Mouse (Mus musculus): ENCODE data around the gene Lnp1. TPM values are rescaled to one million over a fixed set of nuclear protein-coding genes. Genes with fewer than 3 reads are reported as not detected.
"Not testable (repeated sequence)": the region's sequence is repeated elsewhere in the genome, so short reads cannot be mapped to it uniquely, and the experiment has no call there.

Gene Lnp1
- not detected in 2 replicates for polyA plus RNA-seq (2015; fragmentation: Nextera tagmentation; extraction: Ambion mirVana)

- no peak for ATAC-seq
- Histone ChIP-seq H3K9me3 (ENCODE audit: control insufficient read depth) (no peaks in the 10 kb centered on the region), H3K4me1 (replicated peaks; ENCODE audit: control insufficient read depth, insufficient read depth, low read length) (no peaks in the 10 kb centered on the region), H3K36me3 (ENCODE audit: control insufficient read depth, insufficient read depth) (no peaks in the 10 kb centered on the region), H3K4me2 (replicated peaks; ENCODE audit: low read depth) (no peak within 1 kb of the TSS), H3K27ac (ENCODE audit: low read depth, low read length) (no peak within 1 kb of the TSS), H3K9ac (ENCODE audit: low read depth, low read length) (no peak within 1 kb of the TSS), H3K27me3 (replicated peaks; ENCODE audit: control insufficient read depth, insufficient read depth, low read length) (no peaks in the 10 kb centered on the region), H3K4me3 (ENCODE audit: low read depth, low read length) (no peak within 1 kb of the TSS)
- WGBS: 51% methylated on average over 3 of the region's 3 CpGs
- no peak for TF ChIP-seq CTCF (IDR thresholded peaks at IDR 0.05; ENCODE audit: low read depth)
Observed at GRCm38 (mm10) chr16:56928023-56928422, at the start of gene Lnp1. TSS of gene Lnp1 (minus strand) at chr16:56928061.

GRCm38 (mm10) chr16:56974646-56975045 lies 46.8 kb upstream of the Lnp1 start:
- Histone ChIP-seq H3K27ac (ENCODE audit: low read depth, low read length) (no peak overlapping the region), H3K9me3 (ENCODE audit: control insufficient read depth) (no peaks in the 10 kb centered on the region), H3K4me1 (replicated peaks; ENCODE audit: control insufficient read depth, insufficient read depth, low read length) (no peaks in the 10 kb centered on the region), H3K36me3 (ENCODE audit: control insufficient read depth, insufficient read depth) (no peaks in the 10 kb centered on the region), H3K27me3 (replicated peaks; ENCODE audit: control insufficient read depth, insufficient read depth, low read length) (no peaks in the 10 kb centered on the region), H3K9ac (ENCODE audit: low read depth, low read length) (no peak overlapping the region), H3K4me2 (replicated peaks; ENCODE audit: low read depth) (no peak overlapping the region), H3K4me3 (ENCODE audit: low read depth, low read length) (no peak overlapping the region)
- TF ChIP-seq CTCF (IDR thresholded peaks at IDR 0.05; ENCODE audit: low read depth): no peak
- WGBS: 59% methylated on average over 3 of the region's 3 CpGs
- ATAC-seq: no peak

- not testable (repeated sequence) for H3K4me2 ChIP-seq (replicated peaks; ENCODE audit: low read depth); H3K36me3 ChIP-seq (ENCODE audit: control insufficient read depth, insufficient read depth); H3K4me3 ChIP-seq (ENCODE audit: low read depth, low read length); H3K4me1 ChIP-seq (replicated peaks; ENCODE audit: control insufficient read depth, insufficient read depth, low read length); ATAC-seq; H3K9me3 ChIP-seq (ENCODE audit: control insufficient read depth); H3K27me3 ChIP-seq (replicated peaks; ENCODE audit: control insufficient read depth, insufficient read depth, low read length); H3K9ac ChIP-seq (ENCODE audit: low read depth, low read length); H3K27ac ChIP-seq (ENCODE audit: low read depth, low read length)
- 96% methylated on average over 2 of the region's 2 CpGs for WGBS
Observed at GRCm38 (mm10) chr16:56958311-56958710, 30.4 kb upstream of the Lnp1 start.

GRCm38 (mm10) chr16:56949085-56949484 lies 21.2 kb upstream of the Lnp1 start:
- Histone ChIP-seq H3K27me3 (replicated peaks; ENCODE audit: control insufficient read depth, insufficient read depth, low read length) (no peaks in the 10 kb centered on the region), H3K4me3 (ENCODE audit: low read depth, low read length) (no peak overlapping the region), H3K9ac (ENCODE audit: low read depth, low read length) (no peak overlapping the region), H3K36me3 (ENCODE audit: control insufficient read depth, insufficient read depth) (no peaks in the 10 kb centered on the region), H3K9me3 (ENCODE audit: control insufficient read depth) (no peaks in the 10 kb centered on the region), H3K4me1 (replicated peaks; ENCODE audit: control insufficient read depth, insufficient read depth, low read length) (no peaks in the 10 kb centered on the region), H3K27ac (ENCODE audit: low read depth, low read length) (no peak overlapping the region), H3K4me2 (replicated peaks; ENCODE audit: low read depth) (no peak overlapping the region)
- TF ChIP-seq CTCF (IDR thresholded peaks at IDR 0.05; ENCODE audit: low read depth): no peak
- ATAC-seq: no peak
- 83% methylated on average over 5 of the region's 5 CpGs for WGBS

GRCm38 (mm10) chr16:56942341-56942740 lies 14.5 kb upstream of the Lnp1 start:
- H3K27ac ChIP-seq (ENCODE audit: low read depth, low read length): no peak overlapping the region
- H3K4me3 ChIP-seq (ENCODE audit: low read depth, low read length): no peak overlapping the region
- no peak for ATAC-seq
- 82% methylated on average over 2 of the region's 2 CpGs for WGBS
- no peaks in the 10 kb centered on the region for H3K4me1 ChIP-seq (replicated peaks; ENCODE audit: control insufficient read depth, insufficient read depth, low read length)
- H3K4me2 ChIP-seq (replicated peaks; ENCODE audit: low read depth): no peak overlapping the region
- no peaks in the 10 kb centered on the region for H3K9me3 ChIP-seq (ENCODE audit: control insufficient read depth)
- no peak for TF ChIP-seq CTCF (IDR thresholded peaks at IDR 0.05; ENCODE audit: low read depth)
- no peaks in the 10 kb centered on the region for H3K27me3 ChIP-seq (replicated peaks; ENCODE audit: control insufficient read depth, insufficient read depth, low read length)
- H3K9ac ChIP-seq (ENCODE audit: low read depth, low read length): no peak overlapping the region
- H3K36me3 ChIP-seq (ENCODE audit: control insufficient read depth, insufficient read depth): no peaks in the 10 kb centered on the region

GRCm38 (mm10) chr16:56920102-56920657 lies 7.7 kb downstream of the Lnp1 start:
- H3K27me3 ChIP-seq (replicated peaks; ENCODE audit: control insufficient read depth, insufficient read depth, low read length): no peaks in the 10 kb centered on the region
- peak; percentile 97 for TF ChIP-seq CTCF (IDR thresholded peaks at IDR 0.05; ENCODE audit: low read depth)
- H3K9me3 ChIP-seq (ENCODE audit: control insufficient read depth): no peaks in the 10 kb centered on the region
- peak; percentile 61 for ATAC-seq
- no peak overlapping the region for H3K4me2 ChIP-seq (replicated peaks; ENCODE audit: low read depth)
- no peaks in the 10 kb centered on the region for H3K4me1 ChIP-seq (replicated peaks; ENCODE audit: control insufficient read depth, insufficient read depth, low read length)
- 19% methylated on average over 8 of the region's 8 CpGs for WGBS
- H3K27ac ChIP-seq (ENCODE audit: low read depth, low read length): no peak overlapping the region
- H3K9ac ChIP-seq (ENCODE audit: low read depth, low read length): no peak overlapping the region
- no peak overlapping the region for H3K4me3 ChIP-seq (ENCODE audit: low read depth, low read length)
- no peaks in the 10 kb centered on the region for H3K36me3 ChIP-seq (ENCODE audit: control insufficient read depth, insufficient read depth)

- Histone ChIP-seq H3K4me2 (replicated peaks; ENCODE audit: low read depth) (no peak overlapping the region), H3K9me3 (ENCODE audit: control insufficient read depth) (no peaks in the 10 kb centered on the region), H3K36me3 (ENCODE audit: control insufficient read depth, insufficient read depth) (no peaks in the 10 kb centered on the region), H3K27ac (ENCODE audit: low read depth, low read length) (no peak overlapping the region), H3K4me3 (ENCODE audit: low read depth, low read length) (no peak overlapping the region), H3K9ac (ENCODE audit: low read depth, low read length) (no peak overlapping the region), H3K27me3 (replicated peaks; ENCODE audit: control insufficient read depth, insufficient read depth, low read length) (no peaks in the 10 kb centered on the region), H3K4me1 (replicated peaks; ENCODE audit: control insufficient read depth, insufficient read depth, low read length) (no peaks in the 10 kb centered on the region)
- ATAC-seq: no peak
- 90% methylated on average over 7 of the region's 7 CpGs for WGBS
- TF ChIP-seq CTCF (IDR thresholded peaks at IDR 0.05; ENCODE audit: low read depth): no peak
Observed at GRCm38 (mm10) chr16:56917230-56917629, 10.6 kb downstream of the Lnp1 start.
